Mouse (Mus musculus): Measurements from ENCODE around the gene Vmn2r84.
"Not testable (repeated sequence)": the region's sequence is repeated elsewhere in the genome, so short reads cannot be mapped to it uniquely, and the experiment has no call there.

DNA sequence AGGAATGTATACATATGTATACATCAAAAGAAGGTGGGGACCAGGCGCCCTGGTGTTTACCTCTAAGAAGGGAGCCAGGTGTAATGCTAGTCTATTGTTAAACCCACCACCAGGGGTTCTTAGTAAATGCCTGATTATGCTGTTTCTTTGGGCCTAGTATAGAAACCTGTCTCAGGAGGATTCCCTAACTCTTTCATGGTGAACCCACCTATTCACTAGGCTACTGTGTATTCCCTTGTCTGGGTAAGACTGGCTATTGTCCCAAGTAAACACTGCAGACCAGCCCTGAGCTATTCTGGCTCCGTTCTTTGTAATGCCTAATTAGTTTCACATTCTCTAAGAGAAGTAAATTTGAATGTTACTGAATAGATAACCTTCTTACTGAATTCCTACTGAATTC is 25.8 kb upstream of the Vmn2r84 start:
- not testable (repeated sequence) for TF ChIP-seq GATA1 (IDR thresholded peaks at IDR 0.05; ENCODE audit: borderline replicate concordance, low read length); FLI1 (IDR thresholded peaks at IDR 0.05; ENCODE audit: low read length)
